Mouse (Mus musculus): ENCODE results near the gene Galnt10. TPM values are rescaled to one million over a fixed set of nuclear protein-coding genes. Genes with fewer than 3 reads are reported as not detected.
A peak's percentile ranks its signal among the peaks of the same experiment; 100 is the strongest.

Galnt10 gene
- polyA plus RNA-seq, 1 experiment from 2014 or later = 13.9 TPM

DNA sequence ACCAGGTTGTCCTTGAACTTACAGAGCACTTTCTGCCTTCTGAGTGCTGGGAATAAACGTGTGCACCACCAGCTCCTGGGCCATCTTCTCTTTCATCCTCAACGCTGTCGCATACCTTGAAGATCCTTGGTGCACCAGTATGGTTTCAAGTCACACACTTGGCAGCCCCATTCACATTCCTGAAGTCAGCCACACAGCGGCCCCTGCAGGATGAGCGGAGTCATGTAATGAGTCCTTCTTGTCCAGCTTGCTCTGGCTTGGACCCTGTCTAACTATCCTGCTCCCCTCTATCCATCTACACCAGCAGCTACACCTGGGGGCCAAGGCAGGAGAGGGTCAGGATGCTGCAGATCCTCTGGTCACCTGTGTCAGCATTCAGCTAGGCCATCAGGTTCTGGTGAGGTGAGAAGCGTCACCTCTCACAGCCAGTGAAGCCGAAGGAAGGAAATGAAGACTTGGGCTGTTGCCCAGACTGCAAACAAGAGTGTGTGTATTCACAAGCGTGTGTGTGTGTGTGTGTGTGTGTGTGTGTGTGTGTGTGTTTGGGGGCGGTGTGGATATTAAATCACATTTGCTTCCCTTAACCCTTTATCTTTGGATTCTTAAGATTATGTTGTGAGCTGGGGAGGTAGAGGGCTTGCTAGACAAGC is 18.0 kb upstream of the Galnt10 start:
- H3K9ac ChIP-seq (ENCODE audit: low read length) = no peak overlapping the region
- WGBS = 66% methylated on average over 9 of the region's 9 CpGs
- no peak overlapping the region for H3K4me2 ChIP-seq (ENCODE audit: low read depth, severe bottlenecking)
- H3K9me3 ChIP-seq (ENCODE audit: control insufficient read depth, low read length) = no peaks in the 10 kb centered on the region
- no peak overlapping the region for H3K27ac ChIP-seq (replicated peaks; ENCODE audit: low read depth, low read length)
- ATAC-seq (ENCODE audit: insufficient number of reproducible peaks, low FRiP score, low TSS enrichment, low read depth) = no peak
- H3K4me1 ChIP-seq (ENCODE audit: control insufficient read depth, insufficient read depth, low read length) = peaks cover 3% of the 10 kb centered on the region
- H3K4me3 ChIP-seq (ENCODE audit: low read depth, low read length) = no peak overlapping the region
- DNase-seq (ENCODE audit: low spot score) = peak; percentile 55
- no peaks in the 10 kb centered on the region for H3K27me3 ChIP-seq (ENCODE audit: control insufficient read depth, insufficient read depth, low read length)
- no peaks in the 10 kb centered on the region for H3K36me3 ChIP-seq (ENCODE audit: control insufficient read depth, insufficient read depth, low read length)

DNA sequence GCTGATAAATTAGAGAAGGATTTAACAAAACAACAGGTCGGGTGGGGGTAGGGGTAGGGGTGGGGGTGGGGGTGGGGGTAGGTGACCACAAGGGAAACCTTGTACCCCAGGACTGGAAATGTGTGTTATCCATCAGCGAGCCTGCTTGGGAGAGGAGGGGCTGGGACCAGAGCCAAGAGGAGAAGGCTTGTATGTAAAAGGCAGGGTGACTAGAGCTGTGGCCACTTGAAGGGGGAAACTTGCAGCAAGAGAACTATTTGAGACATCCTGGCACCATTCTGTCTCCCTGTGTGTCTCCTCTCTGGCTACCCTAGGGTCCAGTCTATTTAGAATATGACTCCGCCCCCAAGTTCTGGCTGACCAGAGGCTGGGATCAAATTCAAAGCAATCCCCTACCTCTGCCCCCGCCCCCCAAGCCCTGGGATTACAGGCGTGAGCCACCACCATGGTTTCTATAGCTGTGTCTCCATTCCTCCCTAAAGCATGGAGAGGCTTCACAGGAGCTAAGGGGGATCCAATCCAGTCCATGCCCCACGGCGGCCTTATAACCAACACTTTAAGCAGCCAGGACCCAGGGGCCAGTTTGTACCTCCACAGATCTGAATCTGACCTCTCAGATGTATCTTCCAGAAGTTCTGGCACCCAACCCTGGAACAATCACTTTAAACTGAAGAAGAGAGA is 13.3 kb upstream of the Galnt10 start:
- Histone ChIP-seq H3K4me2 (ENCODE audit: low read depth, severe bottlenecking) (no peak overlapping the region), H3K27me3 (ENCODE audit: control insufficient read depth, insufficient read depth, low read length) (no peaks in the 10 kb centered on the region), H3K9me3 (ENCODE audit: control insufficient read depth, low read length) (no peaks in the 10 kb centered on the region), H3K4me1 (ENCODE audit: control insufficient read depth, insufficient read depth, low read length) (peaks cover 6% of the 10 kb centered on the region), H3K36me3 (ENCODE audit: control insufficient read depth, insufficient read depth, low read length) (no peaks in the 10 kb centered on the region), H3K27ac (replicated peaks; ENCODE audit: low read depth, low read length) (no peak overlapping the region), H3K9ac (ENCODE audit: low read length) (no peak overlapping the region), H3K4me3 (ENCODE audit: low read depth, low read length) (no peak overlapping the region)
- WGBS = 77% methylated on average over 7 of the region's 7 CpGs
- no peak for DNase-seq (ENCODE audit: low spot score)
- no peak for ATAC-seq (ENCODE audit: insufficient number of reproducible peaks, low FRiP score, low TSS enrichment, low read depth)

DNA sequence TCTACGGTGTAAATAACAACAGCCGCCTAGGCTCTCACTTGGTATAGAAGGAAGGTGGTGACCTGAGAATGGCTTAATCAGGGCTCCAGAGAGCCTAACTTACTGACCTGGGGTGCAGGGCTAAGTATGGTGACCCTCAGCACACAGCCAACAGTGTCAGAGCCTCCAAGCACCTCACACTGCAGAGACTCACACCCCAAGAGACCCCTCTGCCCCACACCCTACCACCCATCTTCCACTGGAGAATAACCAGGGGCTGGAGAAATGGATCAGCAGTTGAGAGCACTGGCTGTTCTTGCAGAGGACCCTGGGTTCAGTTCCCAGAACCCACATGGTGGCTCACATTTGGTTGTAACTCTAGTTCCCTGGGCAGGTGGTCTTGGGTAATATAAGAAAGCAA is 12.2 kb upstream of the Galnt10 start:
- no peak for ATAC-seq (ENCODE audit: insufficient number of reproducible peaks, low FRiP score, low TSS enrichment, low read depth)
- Histone ChIP-seq H3K9me3 (ENCODE audit: control insufficient read depth, low read length) (no peaks in the 10 kb centered on the region), H3K27ac (replicated peaks; ENCODE audit: low read depth, low read length) (no peak overlapping the region), H3K36me3 (ENCODE audit: control insufficient read depth, insufficient read depth, low read length) (no peaks in the 10 kb centered on the region), H3K4me2 (ENCODE audit: low read depth, severe bottlenecking) (no peak overlapping the region), H3K4me1 (ENCODE audit: control insufficient read depth, insufficient read depth, low read length) (peaks cover 6% of the 10 kb centered on the region), H3K9ac (ENCODE audit: low read length) (no peak overlapping the region), H3K27me3 (ENCODE audit: control insufficient read depth, insufficient read depth, low read length) (no peaks in the 10 kb centered on the region), H3K4me3 (ENCODE audit: low read depth, low read length) (no peak overlapping the region)
- no peak for DNase-seq (ENCODE audit: low spot score)
- WGBS = 89% methylated on average over 2 of the region's 2 CpGs

DNA sequence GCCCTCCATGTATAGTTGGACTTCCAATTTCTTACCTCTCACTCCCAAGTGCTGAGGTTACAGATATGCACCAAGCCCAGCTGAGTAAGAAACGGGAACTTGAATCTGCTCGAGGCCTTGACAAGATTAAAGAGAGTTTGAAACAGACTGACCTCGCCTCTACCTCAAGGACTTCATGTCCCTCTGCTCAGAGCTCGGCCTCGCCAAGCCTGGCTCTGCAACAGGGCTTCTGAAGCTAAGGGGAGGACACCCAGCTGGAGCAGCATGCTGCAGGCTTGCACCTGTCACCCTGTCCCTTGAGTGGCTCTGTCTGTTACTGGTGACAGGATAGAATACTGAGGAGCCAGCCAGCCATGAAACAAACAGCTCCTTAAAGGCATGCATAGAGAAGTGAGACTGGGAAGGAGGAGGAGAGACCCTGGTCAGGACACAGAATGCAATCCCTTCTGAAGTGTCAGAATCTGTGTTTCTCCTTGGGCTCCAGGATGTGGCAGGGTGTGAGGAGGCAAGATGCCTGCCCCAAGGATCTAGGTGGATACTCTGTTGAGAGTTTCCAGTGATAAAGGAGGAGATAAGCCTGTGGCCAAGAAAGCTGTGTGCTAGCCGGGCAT is 11.2 kb upstream of the Galnt10 start:
- Histone ChIP-seq H3K4me2 (ENCODE audit: low read depth, severe bottlenecking) (no peak overlapping the region), H3K9ac (ENCODE audit: low read length) (no peak overlapping the region), H3K9me3 (ENCODE audit: control insufficient read depth, low read length) (no peaks in the 10 kb centered on the region), H3K27ac (replicated peaks; ENCODE audit: low read depth, low read length) (no peak overlapping the region), H3K27me3 (ENCODE audit: control insufficient read depth, insufficient read depth, low read length) (no peaks in the 10 kb centered on the region), H3K4me3 (ENCODE audit: low read depth, low read length) (no peak overlapping the region), H3K4me1 (ENCODE audit: control insufficient read depth, insufficient read depth, low read length) (peaks cover 6% of the 10 kb centered on the region), H3K36me3 (ENCODE audit: control insufficient read depth, insufficient read depth, low read length) (no peaks in the 10 kb centered on the region)
- WGBS = 78% methylated on average over 6 of the region's 6 CpGs
- ATAC-seq (ENCODE audit: insufficient number of reproducible peaks, low FRiP score, low TSS enrichment, low read depth) (no peak), DNase-seq (ENCODE audit: low spot score) (no peak)

DNA sequence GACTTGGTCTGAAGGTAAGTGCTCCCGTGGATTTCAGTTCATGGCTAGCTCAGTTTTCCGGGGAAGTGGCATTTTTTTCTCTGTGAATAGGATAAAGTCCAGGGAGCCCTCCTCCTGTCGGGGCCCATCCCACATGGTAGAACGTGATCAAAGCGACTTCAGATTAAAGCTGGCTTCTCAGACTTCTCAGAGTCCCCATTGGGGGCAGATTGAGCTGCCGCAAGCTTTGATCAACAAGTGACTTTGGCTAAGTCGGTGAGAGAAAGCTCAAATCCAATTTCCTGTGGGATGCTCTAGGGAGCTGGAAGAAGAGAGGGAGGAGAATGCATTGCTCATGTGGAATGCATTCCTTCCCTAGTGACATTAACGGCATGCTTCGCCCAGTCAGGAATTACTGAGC is 10.1 kb upstream of the Galnt10 start:
- 13% methylated on average over 9 of the region's 9 CpGs for WGBS
- no peak overlapping the region for H3K4me2 ChIP-seq (ENCODE audit: low read depth, severe bottlenecking)
- H3K4me3 ChIP-seq (ENCODE audit: low read depth, low read length) = no peak overlapping the region
- H3K9ac ChIP-seq (ENCODE audit: low read length) = no peak overlapping the region
- H3K9me3 ChIP-seq (ENCODE audit: control insufficient read depth, low read length) = no peaks in the 10 kb centered on the region
- ATAC-seq (ENCODE audit: insufficient number of reproducible peaks, low FRiP score, low TSS enrichment, low read depth) (no peak), DNase-seq (ENCODE audit: low spot score) (no peak)
- H3K4me1 ChIP-seq (ENCODE audit: control insufficient read depth, insufficient read depth, low read length) = peaks cover 6% of the 10 kb centered on the region
- H3K27ac ChIP-seq (replicated peaks; ENCODE audit: low read depth, low read length) = no peak overlapping the region
- H3K36me3 ChIP-seq (ENCODE audit: control insufficient read depth, insufficient read depth, low read length) = no peaks in the 10 kb centered on the region
- H3K27me3 ChIP-seq (ENCODE audit: control insufficient read depth, insufficient read depth, low read length) = no peaks in the 10 kb centered on the region

DNA sequence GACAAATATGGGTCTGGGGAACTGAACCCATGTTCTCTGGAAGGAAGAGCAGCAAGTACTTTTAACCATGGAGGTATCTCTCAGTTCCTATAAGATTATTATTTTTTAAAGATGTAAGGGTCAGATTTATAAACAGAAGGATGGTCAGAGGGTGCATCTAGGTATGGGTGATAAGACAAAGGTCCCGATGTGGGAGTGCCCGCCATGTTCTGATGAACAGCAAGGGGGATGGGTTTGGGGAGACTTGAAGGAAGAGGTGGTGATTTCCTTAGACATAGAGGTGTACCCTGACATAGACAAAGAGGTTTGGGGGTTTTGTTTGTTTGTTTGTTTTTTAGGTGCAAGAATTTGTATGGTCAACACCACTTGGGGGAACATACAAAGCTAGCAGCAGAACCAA is 1.6 kb upstream of the Galnt10 start:
- ATAC-seq (ENCODE audit: insufficient number of reproducible peaks, low FRiP score, low TSS enrichment, low read depth) (no peak), DNase-seq (ENCODE audit: low spot score) (no peak)
- Histone ChIP-seq H3K4me3 (ENCODE audit: low read depth, low read length) (no peak overlapping the region), H3K4me2 (ENCODE audit: low read depth, severe bottlenecking) (peak overlapping the region; percentile 67), H3K27ac (replicated peaks; ENCODE audit: low read depth, low read length) (no peak overlapping the region), H3K27me3 (ENCODE audit: control insufficient read depth, insufficient read depth, low read length) (no peaks in the 10 kb centered on the region), H3K36me3 (ENCODE audit: control insufficient read depth, insufficient read depth, low read length) (no peaks in the 10 kb centered on the region), H3K4me1 (ENCODE audit: control insufficient read depth, insufficient read depth, low read length) (peaks cover 9% of the 10 kb centered on the region), H3K9me3 (ENCODE audit: control insufficient read depth, low read length) (no peaks in the 10 kb centered on the region), H3K9ac (ENCODE audit: low read length) (no peak overlapping the region)
- 73% methylated on average over 2 of the region's 2 CpGs for WGBS

DNA sequence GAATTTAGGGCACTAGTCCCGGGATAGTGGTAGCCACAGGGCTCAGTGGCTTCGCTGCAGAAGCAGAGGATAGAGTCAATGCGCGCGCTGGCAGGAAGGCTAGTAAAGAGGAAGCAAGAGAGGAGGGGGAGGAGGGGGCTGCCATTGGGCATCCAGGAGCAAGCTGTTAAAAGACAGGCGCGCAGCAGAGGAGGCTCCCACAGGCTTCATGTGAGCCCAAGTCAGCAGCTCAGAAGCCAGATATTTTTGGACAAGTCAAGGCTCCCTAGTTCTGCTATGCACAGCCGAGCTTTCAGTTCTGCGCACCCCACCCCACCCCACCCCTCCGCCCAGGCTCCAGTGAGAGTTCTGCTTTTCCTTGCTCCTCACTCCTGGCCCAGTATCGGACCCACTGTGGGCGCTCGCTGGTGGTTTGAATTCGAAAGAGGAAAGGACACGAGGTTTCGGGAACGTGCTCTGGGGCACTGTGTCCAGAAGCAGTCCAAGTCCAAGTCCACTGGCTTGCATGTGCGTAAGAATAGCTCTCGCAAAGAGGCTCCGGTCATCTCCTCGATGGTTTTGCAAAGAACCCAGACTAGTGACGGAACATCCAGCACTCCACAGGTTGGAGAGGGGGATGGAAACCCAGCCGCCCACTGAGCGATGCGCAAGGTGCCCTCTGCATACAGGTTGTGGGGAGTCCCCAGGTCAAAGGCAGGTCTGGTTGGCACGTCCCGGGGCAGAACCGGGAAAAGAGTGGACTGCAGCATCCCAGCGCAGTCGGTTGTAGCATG is 811 bp upstream of the Galnt10 start:
- under 1% methylated on average over 30 of the region's 30 CpGs for WGBS

DNA sequence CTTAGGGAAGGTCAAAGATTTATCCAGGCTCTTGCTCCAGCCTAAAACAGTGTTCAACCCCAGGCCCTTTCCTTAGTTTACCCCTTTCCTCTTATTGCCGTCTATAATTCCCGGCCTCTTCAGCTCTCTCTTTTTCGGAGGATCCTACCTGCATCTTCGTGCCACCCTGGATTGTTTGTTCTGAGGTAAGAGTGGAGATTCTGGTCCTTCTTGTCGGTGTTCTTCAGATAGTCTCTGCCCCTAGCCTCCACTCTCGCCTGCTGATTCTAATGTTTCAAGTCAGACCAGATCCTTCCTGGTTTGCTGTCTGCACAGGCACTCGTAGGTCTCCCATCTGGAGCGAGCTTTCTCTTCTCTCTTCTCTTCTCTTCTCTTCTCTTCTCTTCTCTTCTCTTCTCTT is 605 bp downstream of the Galnt10 start:
- H3K27me3 ChIP-seq (ENCODE audit: control insufficient read depth, insufficient read depth, low read length) = no peaks in the 10 kb centered on the region
- H3K4me3 ChIP-seq (ENCODE audit: low read depth, low read length) = peak overlapping the region; percentile 50
- DNase-seq (ENCODE audit: low spot score) (no peak), ATAC-seq (ENCODE audit: insufficient number of reproducible peaks, low FRiP score, low TSS enrichment, low read depth) (no peak)
- H3K4me2 ChIP-seq (ENCODE audit: low read depth, severe bottlenecking) = peak overlapping the region; percentile 67
- H3K9me3 ChIP-seq (ENCODE audit: control insufficient read depth, low read length) = no peaks in the 10 kb centered on the region
- H3K9ac ChIP-seq (ENCODE audit: low read length) = peak overlapping the region; percentile 74
- H3K27ac ChIP-seq (replicated peaks; ENCODE audit: low read depth, low read length) = no peak overlapping the region
- WGBS = 19% methylated on average over 8 of the region's 8 CpGs
- no peaks in the 10 kb centered on the region for H3K36me3 ChIP-seq (ENCODE audit: control insufficient read depth, insufficient read depth, low read length)
- peaks cover 13% of the 10 kb centered on the region for H3K4me1 ChIP-seq (ENCODE audit: control insufficient read depth, insufficient read depth, low read length)

More for the DNA sequence above, 811 bp upstream of the Galnt10 start:
- ATAC-seq (ENCODE audit: insufficient number of reproducible peaks, low FRiP score, low TSS enrichment, low read depth) (peak; percentile 75), DNase-seq (ENCODE audit: low spot score) (peak; percentile 69)
- Histone ChIP-seq H3K27ac (replicated peaks; ENCODE audit: low read depth, low read length) (no peak overlapping the region; the same call in 1 of the 2 replicates), H3K9me3 (ENCODE audit: control insufficient read depth, low read length) (no peaks in the 10 kb centered on the region), H3K36me3 (ENCODE audit: control insufficient read depth, insufficient read depth, low read length) (no peaks in the 10 kb centered on the region), H3K4me2 (ENCODE audit: low read depth, severe bottlenecking) (peak overlapping the region; percentile 67), H3K4me3 (ENCODE audit: low read depth, low read length) (peak overlapping the region; percentile 50), H3K27me3 (ENCODE audit: control insufficient read depth, insufficient read depth, low read length) (no peaks in the 10 kb centered on the region), H3K4me1 (ENCODE audit: control insufficient read depth, insufficient read depth, low read length) (peaks cover 13% of the 10 kb centered on the region), H3K9ac (ENCODE audit: low read length) (peak overlapping the region; percentile 74)
